Mouse (Mus musculus) C2C12 (cell line): ENCODE results near the gene Unc45b. TPM values are rescaled to one million over a fixed set of nuclear protein-coding genes. Genes with fewer than 3 reads are reported as not detected.

Source experiments
- H3K27me3 ChIP-seq: one replicate; pipeline ENCODE4 v1.6.1; 2011; ENCODE audit not compliant: control insufficient read depth, insufficient read depth, insufficient read length
- H3K36me3 ChIP-seq: one replicate; pipeline ENCODE4 v1.6.1; 2011; ENCODE audit not compliant: control insufficient read depth, insufficient read depth
- H3K4me3 ChIP-seq: one replicate; pipeline ENCODE4 v1.5.1; 2011; ENCODE audit warnings: mild to moderate bottlenecking, control low read depth; ENCODE audit not compliant: poor library complexity, insufficient read depth, severe bottlenecking
- H3K79me2 ChIP-seq: one replicate; pipeline ENCODE4 v1.6.1; 2011; ENCODE audit not compliant: control insufficient read depth, insufficient read depth
- H3K79me3 ChIP-seq: one replicate; pipeline ENCODE4 v1.6.1; 2011; ENCODE audit warnings: low read depth, control low read depth
- H3ac ChIP-seq: one replicate; pipeline ENCODE3; 2011; ENCODE audit warnings: low read depth; ENCODE audit not compliant: control insufficient read depth, insufficient read length
- CEBPB ChIP-seq: IDR thresholded peaks from one replicate; pipeline ENCODE4 v1.6.1; 2011; ENCODE audit warnings: low read depth, mild to moderate bottlenecking, control low read depth, moderate library complexity
- CTCF ChIP-seq: IDR thresholded peaks from one replicate; pipeline ENCODE4 v1.5.1; 2011; ENCODE audit not compliant: control insufficient read depth, insufficient read depth, insufficient read length
- FOSL1 ChIP-seq: IDR thresholded peaks from one replicate; pipeline ENCODE4 v1.8.0; 2011; ENCODE audit warnings: mild to moderate bottlenecking, low read length; ENCODE audit not compliant: poor library complexity, insufficient read depth, severe bottlenecking
- MAX ChIP-seq: IDR thresholded peaks from one replicate; pipeline ENCODE4 v1.6.1; 2011; ENCODE audit warnings: mild to moderate bottlenecking, control low read depth
- MYOD1 ChIP-seq: IDR thresholded peaks from one replicate; pipeline ENCODE4 v1.6.1; 2011; ENCODE audit warnings: low read depth; ENCODE audit not compliant: control insufficient read depth, insufficient read length
- MYOG ChIP-seq: IDR thresholded peaks from one replicate; pipeline ENCODE4 v1.6.1; 2011; ENCODE audit not compliant: control insufficient read depth, insufficient read length; ENCODE audit errors: extremely low read depth
- USF1 ChIP-seq: IDR thresholded peaks from one replicate; pipeline ENCODE4 v1.6.1; 2011; ENCODE audit warnings: low read depth, mild to moderate bottlenecking, control low read depth, moderate library complexity
- polyA plus RNA-seq: library from polyadenylated mRNA; unstranded; fragments of >200 nt; fragmentation: generic; extraction: Trizol; gene quantifications from one replicate; pipeline ENCODE4 v1.2.1, GENCODE M21; 2012; ENCODE audit warnings: missing spikeins

Unc45b gene
- polyA plus RNA-seq, 1 experiment = 0.15 TPM

DNA sequence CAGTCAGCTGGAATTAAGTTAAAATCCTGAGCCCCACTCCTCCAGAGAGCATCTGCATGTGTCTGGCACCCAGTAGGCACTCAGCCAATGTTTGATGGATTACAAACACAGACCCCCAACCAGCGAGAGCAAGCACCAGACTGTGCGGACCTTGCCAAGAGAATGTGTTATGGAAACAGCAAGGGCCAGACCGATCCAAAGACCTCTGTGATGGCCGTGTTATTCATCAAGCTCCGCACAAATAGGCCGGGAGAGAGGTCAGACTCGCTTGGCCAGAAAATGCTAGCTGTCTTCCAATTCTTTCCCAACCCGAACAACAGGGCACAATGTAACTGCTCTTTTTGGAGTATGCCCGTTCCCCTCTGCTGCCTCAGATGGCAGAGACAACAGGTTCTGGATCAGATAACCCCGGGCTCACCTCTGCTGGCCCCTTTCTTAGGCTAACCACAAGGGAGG, 21.8 kb upstream of the Unc45b start:
- Histone ChIP-seq H3ac (no peak overlapping the region), H3K79me3 (no peaks in the 10 kb centered on the region), H3K79me2 (no peaks in the 10 kb centered on the region), H3K27me3 (no peaks in the 10 kb centered on the region), H3K36me3 (no peaks in the 10 kb centered on the region), H3K4me3 (no peak overlapping the region)
- TF ChIP-seq MYOD1 = no peak
- TF ChIP-seq CEBPB = no peak

DNA sequence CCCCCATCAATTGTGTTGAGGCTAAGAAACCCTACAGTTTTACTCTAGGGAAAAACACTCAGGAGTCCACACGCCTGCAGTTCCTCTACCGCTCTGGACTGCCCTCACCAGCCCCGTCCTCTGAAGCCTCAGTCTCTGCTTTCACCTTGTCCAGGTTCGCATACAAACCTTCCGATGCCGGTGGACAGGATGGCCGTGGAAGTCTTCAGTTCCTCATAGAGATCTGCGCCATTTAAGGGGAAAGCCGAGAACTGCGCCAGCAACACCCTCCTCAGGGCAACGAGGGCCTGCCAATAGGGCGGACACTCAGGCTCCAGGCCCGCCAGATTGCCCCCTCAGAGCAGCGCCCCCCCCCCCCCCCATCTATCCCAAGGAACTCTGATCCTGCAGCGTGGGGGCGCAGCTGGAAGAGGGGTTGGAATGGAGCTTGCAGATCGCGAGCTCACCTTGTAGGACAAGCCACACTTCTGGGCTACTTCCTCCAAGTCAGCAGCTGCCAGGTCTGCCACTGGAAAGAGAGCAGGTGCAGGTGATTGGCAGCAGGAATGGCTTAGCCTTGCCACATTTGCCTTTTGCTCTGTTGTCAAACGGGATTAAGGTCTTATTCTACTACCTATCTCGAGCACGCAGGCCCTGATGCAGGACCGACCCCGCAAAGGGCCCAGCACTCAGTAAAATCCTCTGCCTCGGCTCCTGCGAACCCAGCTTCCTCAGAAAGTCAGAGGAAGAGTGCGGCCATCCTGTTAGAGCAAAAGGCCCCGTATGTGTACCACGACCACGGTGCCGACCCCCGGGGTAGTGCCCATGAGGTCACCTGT, 20.6 kb upstream of the Unc45b start:
- TF ChIP-seq USF1 = no peak
- TF ChIP-seq MYOD1 = no peak
- no peak for TF ChIP-seq CTCF
- no peak for TF ChIP-seq CEBPB
- no peak for TF ChIP-seq FOSL1
- no peak for TF ChIP-seq MYOG
- no peak for TF ChIP-seq MAX
- no peaks in the 10 kb centered on the region for H3K79me2 ChIP-seq
- H3K27me3 ChIP-seq = no peaks in the 10 kb centered on the region
- H3K4me3 ChIP-seq = peak overlapping the region; percentile 49
- peak overlapping the region; percentile 72 for H3ac ChIP-seq
- H3K79me3 ChIP-seq = no peaks in the 10 kb centered on the region
- no peaks in the 10 kb centered on the region for H3K36me3 ChIP-seq

DNA sequence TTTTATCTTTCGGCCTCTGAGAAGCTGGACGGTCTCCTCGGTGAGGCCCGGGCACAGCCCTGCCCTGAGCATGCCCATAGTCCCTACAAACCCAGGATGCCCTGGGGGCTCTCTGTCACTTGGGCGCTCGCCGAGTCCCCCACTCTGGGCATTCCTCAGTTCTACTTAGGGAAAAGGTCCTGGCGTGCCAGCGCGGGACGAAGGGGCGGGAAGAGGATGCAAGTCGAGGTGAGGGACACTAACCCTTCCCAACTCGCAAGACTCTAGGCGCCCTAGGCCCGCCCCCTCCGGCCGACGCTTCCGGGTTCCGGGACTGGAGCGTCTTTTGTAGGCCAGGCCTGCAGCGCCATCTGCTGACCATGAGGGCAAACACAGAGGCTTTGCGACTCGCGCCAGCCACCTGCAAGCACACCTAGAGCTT, 20.0 kb upstream of the Unc45b start, which contains the start of gene Rad51d:
Rad51d (minus strand) TSS at position 273 of the 421 bp plus-strand sequence.
- TF ChIP-seq FOSL1 = no peak
- TF ChIP-seq MYOD1 = no peak
- no peak for TF ChIP-seq MYOG
- no peak for TF ChIP-seq USF1
- peak; percentile 48 for TF ChIP-seq CTCF
- peak; percentile 50 for TF ChIP-seq MAX
- no peak for TF ChIP-seq CEBPB
- Histone ChIP-seq H3K4me3 (peak within 1 kb of the TSS; percentile 49), H3K36me3 (no peaks in the 10 kb centered on the region), H3K79me2 (no peaks in the 10 kb centered on the region), H3K79me3 (no peaks in the 10 kb centered on the region), H3K27me3 (no peaks in the 10 kb centered on the region), H3ac (peak within 1 kb of the TSS; percentile 72)

GRCm38 (mm10) chr11:82891936-82892335, 18.4 kb upstream of the Unc45b start, which contains the start of gene Fndc8:
Gene Fndc8, plus strand, starts transcription at chr11:82892124.
- no peak within 1 kb of the TSS for H3ac ChIP-seq
- no peaks in the 10 kb centered on the region for H3K79me2 ChIP-seq
- H3K27me3 ChIP-seq = no peaks in the 10 kb centered on the region
- no peak within 1 kb of the TSS for H3K4me3 ChIP-seq
- no peaks in the 10 kb centered on the region for H3K79me3 ChIP-seq
- TF ChIP-seq MYOD1 = no peak
- TF ChIP-seq MYOG = no peak
- no peak for TF ChIP-seq CEBPB
- no peak for TF ChIP-seq CTCF
- no peak for TF ChIP-seq USF1
- no peak for TF ChIP-seq FOSL1
- no peak for TF ChIP-seq MAX
- no peaks in the 10 kb centered on the region for H3K36me3 ChIP-seq

- TF ChIP-seq FOSL1 (no peak), CTCF (no peak), MAX (no peak), CEBPB (no peak), MYOG (no peak), MYOD1 (no peak), USF1 (no peak)
- Histone ChIP-seq H3K79me2 (no peaks in the 10 kb centered on the region), H3K36me3 (peaks cover 30% of the 10 kb centered on the region)
Observed at GRCm38 (mm10) chr11:82897478-82897877, 12.9 kb upstream of the Unc45b start.

GRCm38 (mm10) chr11:82899720-82900119, 10.6 kb upstream of the Unc45b start:
- Histone ChIP-seq H3K36me3 (peaks cover 47% of the 10 kb centered on the region), H3ac (no peak overlapping the region), H3K79me2 (no peaks in the 10 kb centered on the region), H3K79me3 (no peaks in the 10 kb centered on the region), H3K4me3 (no peak overlapping the region), H3K27me3 (no peaks in the 10 kb centered on the region)
- TF ChIP-seq CEBPB = no peak
- no peak for TF ChIP-seq MAX
- no peak for TF ChIP-seq CTCF
- TF ChIP-seq MYOD1 = no peak
- no peak for TF ChIP-seq FOSL1
- TF ChIP-seq USF1 = no peak
- TF ChIP-seq MYOG = no peak

More at GRCm38 (mm10) chr11:82897478-82897877, 12.9 kb upstream of the Unc45b start:
- no peaks in the 10 kb centered on the region for H3K27me3 ChIP-seq
- no peak overlapping the region for H3K4me3 ChIP-seq
- H3K79me3 ChIP-seq = no peaks in the 10 kb centered on the region
- H3ac ChIP-seq = no peak overlapping the region
